Mouse (Mus musculus): ENCODE results near the gene Ralbp1. TPM values are rescaled to one million over a fixed set of nuclear protein-coding genes. Genes with fewer than 3 reads are reported as not detected.

Ralbp1 gene
- 10 to 100 TPM; 75.4 to 76.1 TPM for total RNA-seq (2023)

GRCm38 (mm10) chr17:65885697-65886529 is at the start of gene Ralbp1:
Gene Ralbp1, minus strand, starts transcription at chr17:65885798.

Other genes starting within 250 kb of the Ralbp1 start
- 1 to 10 TPM in 1 of 2 experiments, under 1 TPM in 1; 0.86 to 1.1 TPM for gene Txndc2, start 243.6 kb downstream of the Ralbp1 start, total RNA-seq (2023)
- gene Rab31, start 113.0 kb downstream of the Ralbp1 start, total RNA-seq (2023), result 100 to 1,000 TPM in 1 of 2 experiments, 10 to 100 TPM in 1; 98.3 to 105 TPM
- gene Ppp4r1, start 103.2 kb downstream of the Ralbp1 start, total RNA-seq (2023), result 100 to 1,000 TPM; 112 to 115 TPM
- 1 to 10 TPM; 4.0 to 4.3 TPM for gene Twsg1, start 65.4 kb upstream of the Ralbp1 start, total RNA-seq (2023)
- 10 to 100 TPM; 28.9 to 34.1 TPM for gene Ankrd12, start 191.3 kb upstream of the Ralbp1 start, total RNA-seq (2023)
- 10 to 100 TPM; 72.3 to 85.7 TPM for gene Ndufv2, start 215.8 kb upstream of the Ralbp1 start, total RNA-seq (2023)
- gene Washc1, start 225.7 kb upstream of the Ralbp1 start, total RNA-seq (2023), result 10 to 100 TPM; 47.7 to 49.9 TPM
- 1 to 10 TPM; 3.9 to 4.6 TPM for gene Ddx11, start 237.7 kb upstream of the Ralbp1 start, total RNA-seq (2023)

All from monocyte, adult 59 days (primary cell).